Mouse (Mus musculus) G1E (cell line): ENCODE measurements around the gene Paxip1.

Source experiments
- CTCF ChIP-seq: IDR thresholded peaks from 2 replicates; pipeline ENCODE4 v1.5.1; 2012; ENCODE audit warnings: low read depth, low read length, inconsistent platforms, mixed read lengths
- GATA1 ChIP-seq: IDR thresholded peaks from 2 replicates; pipeline ENCODE4 v1.6.1; 2012; ENCODE audit warnings: borderline replicate concordance, low read length, inconsistent platforms, mixed read lengths
- GATA2 ChIP-seq: IDR thresholded peaks from 2 replicates; pipeline ENCODE4 v1.6.1; 2012; ENCODE audit warnings: low read depth, low read length, inconsistent platforms, borderline replicate concordance
- TAL1 ChIP-seq: conservative IDR thresholded peaks from 2 replicates; pipeline ENCODE4 v1.6.1; 2012; ENCODE audit warnings: low read depth, low read length, inconsistent platforms, mixed read lengths

- TF ChIP-seq CTCF (no peak), GATA2 (no peak), GATA1 (no peak), TAL1 (no peak)
These were observed 1.2 kb upstream of the Paxip1 start for GRCm38 (mm10) chr5:27792531-27793205.
